Mouse (Mus musculus): ENCODE data around the gene Myo7a. TPM values are rescaled to one million over a fixed set of nuclear protein-coding genes. Genes with fewer than 3 reads are reported as not detected.

Myo7a gene
- polyA plus RNA-seq, 1 experiment from 2014 or later = 10.1 TPM

GRCm38 (mm10) chr7:98156280-98156665, 36.9 kb upstream of the Myo7a start:
- Histone ChIP-seq H3K36me3 (ENCODE audit: control insufficient read depth, insufficient read depth, low read length) (no peaks in the 10 kb centered on the region), H3K27ac (ENCODE audit: low read depth, low read length) (no peak overlapping the region), H3K27me3 (ENCODE audit: control insufficient read depth, insufficient read depth, low read length) (no peaks in the 10 kb centered on the region), H3K4me2 (no peak overlapping the region), H3K4me1 (ENCODE audit: control insufficient read depth, insufficient read depth, low read length) (peaks cover 6% of the 10 kb centered on the region), H3K9me3 (ENCODE audit: control insufficient read depth, low read length) (no peaks in the 10 kb centered on the region), H3K9ac (ENCODE audit: low read length) (no peak overlapping the region), H3K4me3 (ENCODE audit: low read depth, low read length) (no peak overlapping the region)
- 62% methylated on average over 3 of the region's 3 CpGs for WGBS
- ATAC-seq (ENCODE audit: low FRiP score) (peak; percentile 1; the same call in 1 of the 2 replicates), DNase-seq (ENCODE audit: low spot score, missing footprints) (no peak)

- no peak overlapping the region for H3K27ac ChIP-seq (ENCODE audit: low read depth, low read length)
- no peaks in the 10 kb centered on the region for H3K36me3 ChIP-seq (ENCODE audit: control insufficient read depth, insufficient read depth, low read length)
- H3K9ac ChIP-seq (ENCODE audit: low read length) = no peak overlapping the region
- no peak overlapping the region for H3K4me3 ChIP-seq (ENCODE audit: low read depth, low read length)
- ATAC-seq (ENCODE audit: low FRiP score) (peak; percentile 48), DNase-seq (ENCODE audit: low spot score, missing footprints) (peak; percentile 95)
- H3K9me3 ChIP-seq (ENCODE audit: control insufficient read depth, low read length) = no peaks in the 10 kb centered on the region
- WGBS = 30% methylated on average over 7 of the region's 8 CpGs
- H3K27me3 ChIP-seq (ENCODE audit: control insufficient read depth, insufficient read depth, low read length) = no peaks in the 10 kb centered on the region
- peaks cover 6% of the 10 kb centered on the region for H3K4me1 ChIP-seq (ENCODE audit: control insufficient read depth, insufficient read depth, low read length)
- no peak overlapping the region for H3K4me2 ChIP-seq
Measured at GRCm38 (mm10) chr7:98155546-98156279, 36.4 kb upstream of the Myo7a start.

- Histone ChIP-seq H3K4me3 (ENCODE audit: low read depth, low read length) (no peak overlapping the region), H3K27me3 (ENCODE audit: control insufficient read depth, insufficient read depth, low read length) (no peaks in the 10 kb centered on the region), H3K9me3 (ENCODE audit: control insufficient read depth, low read length) (no peaks in the 10 kb centered on the region), H3K27ac (ENCODE audit: low read depth, low read length) (no peak overlapping the region), H3K9ac (ENCODE audit: low read length) (no peak overlapping the region), H3K4me1 (ENCODE audit: control insufficient read depth, insufficient read depth, low read length) (peaks cover 11% of the 10 kb centered on the region), H3K36me3 (ENCODE audit: control insufficient read depth, insufficient read depth, low read length) (no peaks in the 10 kb centered on the region), H3K4me2 (no peak overlapping the region)
- 78% methylated on average over 5 of the region's 5 CpGs for WGBS
- no peak for DNase-seq (ENCODE audit: low spot score, missing footprints)
- ATAC-seq (ENCODE audit: low FRiP score) = no peak
Measured at GRCm38 (mm10) chr7:98153892-98154291, 34.6 kb upstream of the Myo7a start.

GRCm38 (mm10) chr7:98153345-98153744, 34.0 kb upstream of the Myo7a start:
- H3K4me3 ChIP-seq (ENCODE audit: low read depth, low read length) = no peak overlapping the region
- no peak overlapping the region for H3K4me2 ChIP-seq
- no peak overlapping the region for H3K27ac ChIP-seq (ENCODE audit: low read depth, low read length)
- 31% methylated on average over 3 of the region's 3 CpGs for WGBS
- H3K36me3 ChIP-seq (ENCODE audit: control insufficient read depth, insufficient read depth, low read length) = no peaks in the 10 kb centered on the region
- no peaks in the 10 kb centered on the region for H3K9me3 ChIP-seq (ENCODE audit: control insufficient read depth, low read length)
- no peak overlapping the region for H3K9ac ChIP-seq (ENCODE audit: low read length)
- DNase-seq (ENCODE audit: low spot score, missing footprints) = no peak
- H3K27me3 ChIP-seq (ENCODE audit: control insufficient read depth, insufficient read depth, low read length) = no peaks in the 10 kb centered on the region
- no peak for ATAC-seq (ENCODE audit: low FRiP score)
- H3K4me1 ChIP-seq (ENCODE audit: control insufficient read depth, insufficient read depth, low read length) = peaks cover 11% of the 10 kb centered on the region

GRCm38 (mm10) chr7:98152400-98152799, 33.1 kb upstream of the Myo7a start:
- Histone ChIP-seq H3K9me3 (ENCODE audit: control insufficient read depth, low read length) (no peaks in the 10 kb centered on the region), H3K9ac (ENCODE audit: low read length) (no peak overlapping the region), H3K27ac (ENCODE audit: low read depth, low read length) (no peak overlapping the region), H3K36me3 (ENCODE audit: control insufficient read depth, insufficient read depth, low read length) (no peaks in the 10 kb centered on the region), H3K4me3 (ENCODE audit: low read depth, low read length) (no peak overlapping the region), H3K4me1 (ENCODE audit: control insufficient read depth, insufficient read depth, low read length) (peaks cover 13% of the 10 kb centered on the region), H3K4me2 (no peak overlapping the region), H3K27me3 (ENCODE audit: control insufficient read depth, insufficient read depth, low read length) (no peaks in the 10 kb centered on the region)
- ATAC-seq (ENCODE audit: low FRiP score) (no peak), DNase-seq (ENCODE audit: low spot score, missing footprints) (no peak)
- WGBS = 67% methylated on average over 8 of the region's 8 CpGs

- Histone ChIP-seq H3K9me3 (ENCODE audit: control insufficient read depth, low read length) (no peaks in the 10 kb centered on the region), H3K4me1 (ENCODE audit: control insufficient read depth, insufficient read depth, low read length) (peaks cover 8% of the 10 kb centered on the region; the same call in 1 of the 2 replicates), H3K36me3 (ENCODE audit: control insufficient read depth, insufficient read depth, low read length) (no peaks in the 10 kb centered on the region), H3K27ac (ENCODE audit: low read depth, low read length) (no peak overlapping the region), H3K9ac (ENCODE audit: low read length) (no peak overlapping the region), H3K4me2 (no peak overlapping the region), H3K27me3 (ENCODE audit: control insufficient read depth, insufficient read depth, low read length) (no peaks in the 10 kb centered on the region), H3K4me3 (ENCODE audit: low read depth, low read length) (no peak overlapping the region)
- 50% methylated on average over 5 of the region's 5 CpGs for WGBS
- DNase-seq (ENCODE audit: low spot score, missing footprints) (no peak), ATAC-seq (ENCODE audit: low FRiP score) (peak; percentile 13; the same call in 1 of the 2 replicates)
Measured at GRCm38 (mm10) chr7:98150525-98150924, 31.2 kb upstream of the Myo7a start.

GRCm38 (mm10) chr7:98149802-98150201, 30.5 kb upstream of the Myo7a start:
- no peak overlapping the region for H3K27ac ChIP-seq (ENCODE audit: low read depth, low read length)
- no peak overlapping the region for H3K9ac ChIP-seq (ENCODE audit: low read length)
- H3K27me3 ChIP-seq (ENCODE audit: control insufficient read depth, insufficient read depth, low read length) = no peaks in the 10 kb centered on the region
- 14% methylated on average over 3 of the region's 3 CpGs for WGBS
- no peak for DNase-seq (ENCODE audit: low spot score, missing footprints)
- H3K4me1 ChIP-seq (ENCODE audit: control insufficient read depth, insufficient read depth, low read length) = peaks cover 8% of the 10 kb centered on the region; the same call in 1 of the 2 replicates
- no peaks in the 10 kb centered on the region for H3K9me3 ChIP-seq (ENCODE audit: control insufficient read depth, low read length)
- ATAC-seq (ENCODE audit: low FRiP score) = peak; percentile 40; the same call in 1 of the 2 replicates
- no peak overlapping the region for H3K4me2 ChIP-seq
- H3K4me3 ChIP-seq (ENCODE audit: low read depth, low read length) = no peak overlapping the region
- no peaks in the 10 kb centered on the region for H3K36me3 ChIP-seq (ENCODE audit: control insufficient read depth, insufficient read depth, low read length)

- no peaks in the 10 kb centered on the region for H3K27me3 ChIP-seq (ENCODE audit: control insufficient read depth, insufficient read depth, low read length)
- no peaks in the 10 kb centered on the region for H3K9me3 ChIP-seq (ENCODE audit: control insufficient read depth, low read length)
- no peak overlapping the region for H3K27ac ChIP-seq (ENCODE audit: low read depth, low read length)
- ATAC-seq (ENCODE audit: low FRiP score) (no peak), DNase-seq (ENCODE audit: low spot score, missing footprints) (no peak)
- H3K36me3 ChIP-seq (ENCODE audit: control insufficient read depth, insufficient read depth, low read length) = no peaks in the 10 kb centered on the region
- no peak overlapping the region for H3K9ac ChIP-seq (ENCODE audit: low read length)
- WGBS = 74% methylated on average over 10 of the region's 10 CpGs
- H3K4me3 ChIP-seq (ENCODE audit: low read depth, low read length) = no peak overlapping the region
- peaks cover 8% of the 10 kb centered on the region; the same call in 1 of the 2 replicates for H3K4me1 ChIP-seq (ENCODE audit: control insufficient read depth, insufficient read depth, low read length)
- H3K4me2 ChIP-seq = no peak overlapping the region
Measured at GRCm38 (mm10) chr7:98148721-98149407, 29.5 kb upstream of the Myo7a start.

- no peaks in the 10 kb centered on the region for H3K36me3 ChIP-seq (ENCODE audit: control insufficient read depth, insufficient read depth, low read length)
- DNase-seq (ENCODE audit: low spot score, missing footprints) = no peak
- ATAC-seq (ENCODE audit: low FRiP score) = no peak
- H3K27me3 ChIP-seq (ENCODE audit: control insufficient read depth, insufficient read depth, low read length) = no peaks in the 10 kb centered on the region
- 69% methylated on average over 8 of the region's 8 CpGs for WGBS
- no peak overlapping the region for H3K4me3 ChIP-seq (ENCODE audit: low read depth, low read length)
- H3K9ac ChIP-seq (ENCODE audit: low read length) = no peak overlapping the region
- H3K27ac ChIP-seq (ENCODE audit: low read depth, low read length) = no peak overlapping the region
- peaks cover 8% of the 10 kb centered on the region; the same call in 1 of the 2 replicates for H3K4me1 ChIP-seq (ENCODE audit: control insufficient read depth, insufficient read depth, low read length)
- no peak overlapping the region for H3K4me2 ChIP-seq
- H3K9me3 ChIP-seq (ENCODE audit: control insufficient read depth, low read length) = no peaks in the 10 kb centered on the region
Measured at GRCm38 (mm10) chr7:98147766-98148165, 28.4 kb upstream of the Myo7a start.
